Mouse (Mus musculus) cerebellum, adult 9-11 months (tissue): Measurements from ENCODE around the gene Mrps34.
A peak's percentile ranks its signal among the peaks of the same experiment; 100 is the strongest.

Source experiments
- DNase-seq: peaks from one replicate; pipeline ENCODE4 v3.0.0; 2022

The Mrps34 gene

GRCm38 (mm10) chr17:24881738-24882440, 13.0 kb upstream of the Mrps34 start:
- peak; percentile 39 for DNase-seq

GRCm38 (mm10) chr17:24884391-24884790, 10.5 kb upstream of the Mrps34 start:
- peak; percentile 46 for DNase-seq

- peak; percentile 77 for DNase-seq
These were observed 9.4 kb upstream of the Mrps34 start for GRCm38 (mm10) chr17:24885356-24886133.

- peak; percentile 99 for DNase-seq
These were observed 8.6 kb upstream of the Mrps34 start, which contains the start of the genes Nubp2 and Spsb3 for GRCm38 (mm10) chr17:24886134-24886931. Gene Nubp2 (minus strand): TSS chr17:24886349. Gene Spsb3 (plus strand): TSS chr17:24886643.

GRCm38 (mm10) chr17:24886932-24887271, 8.0 kb upstream of the Mrps34 start:
- DNase-seq: no peak

- peak; percentile 75 for DNase-seq
These were observed 7.4 kb upstream of the Mrps34 start for GRCm38 (mm10) chr17:24887291-24888080.

GRCm38 (mm10) chr17:24888862-24889261, 6.1 kb upstream of the Mrps34 start:
- DNase-seq: peak; percentile 27

- no peak for DNase-seq
These were observed 4.5 kb upstream of the Mrps34 start for GRCm38 (mm10) chr17:24890151-24891092.

GRCm38 (mm10) chr17:24891321-24891720, 3.6 kb upstream of the Mrps34 start:
- DNase-seq: peak; percentile 88

- peak; percentile 65 for DNase-seq
These were observed 2.1 kb upstream of the Mrps34 start for GRCm38 (mm10) chr17:24892785-24893184.

- peak; percentile 52 for DNase-seq
These were observed 1.6 kb upstream of the Mrps34 start for GRCm38 (mm10) chr17:24893276-24893675.

GRCm38 (mm10) chr17:24894061-24894994, 588 bp upstream of the Mrps34 start:
- peak; percentile 43 for DNase-seq

- DNase-seq: no peak
These were observed 790 bp downstream of the Mrps34 start for GRCm38 (mm10) chr17:24895571-24896240.

GRCm38 (mm10) chr17:24896241-24896992, 1.5 kb downstream of the Mrps34 start, which contains the start of gene Nme3:
Gene Nme3 (plus strand): TSS chr17:24896500.
- peak; percentile 82 for DNase-seq

GRCm38 (mm10) chr17:24896993-24897269, 2.0 kb downstream of the Mrps34 start:
- peak; percentile 52 for DNase-seq

GRCm38 (mm10) chr17:24897600-24897999, 2.7 kb downstream of the Mrps34 start:
- no peak for DNase-seq

- peak; percentile 56 for DNase-seq
These were observed 3.3 kb downstream of the Mrps34 start for GRCm38 (mm10) chr17:24898041-24898854.

GRCm38 (mm10) chr17:24899153-24899552, 4.2 kb downstream of the Mrps34 start:
- DNase-seq: no peak
